Mouse (Mus musculus) adrenal gland, adult 10 weeks (tissue): ENCODE results near the gene Cyp2c55. TPM values are rescaled to one million over a fixed set of nuclear protein-coding genes. Genes with fewer than 3 reads are reported as not detected.

Experiments
- polyA plus RNA-seq: library from polyadenylated mRNA; stranded (reverse); fragments of 350-450 nt; fragmentation: Illumina TruSeq; extraction: RNeasy Lipid Tissue Mini Kit (QIAGEN cat#74804); gene quantifications from one replicate; pipeline ENCODE4 v1.2.3, GENCODE M21; 2014; ENCODE audit warnings: low read depth, low replicate concordance

Gene Cyp2c55
- polyA plus RNA-seq: not detected

DNA sequence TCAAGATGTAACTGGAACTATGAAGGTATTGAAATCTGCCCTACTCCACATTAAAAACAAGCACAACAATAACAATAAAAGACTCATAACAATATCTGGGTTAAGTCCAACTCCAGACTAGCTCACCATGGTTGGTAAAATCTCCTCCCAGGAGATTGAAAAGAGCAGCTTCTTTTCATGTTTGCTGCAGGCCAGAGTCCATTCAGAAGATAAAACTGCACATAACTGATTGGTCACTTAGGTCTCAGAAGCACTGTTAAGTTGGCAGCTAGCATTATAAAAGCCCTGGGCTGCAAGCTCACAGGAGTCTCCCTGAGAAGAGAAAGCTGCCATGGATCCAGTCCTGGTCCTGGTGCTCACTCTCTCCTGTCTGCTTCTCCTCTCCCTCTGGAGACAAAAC, at the start of gene Cyp2c55:
Gene Cyp2c55, plus strand, starts transcription at position 305 of the 400 bp plus-strand sequence.

DNA sequence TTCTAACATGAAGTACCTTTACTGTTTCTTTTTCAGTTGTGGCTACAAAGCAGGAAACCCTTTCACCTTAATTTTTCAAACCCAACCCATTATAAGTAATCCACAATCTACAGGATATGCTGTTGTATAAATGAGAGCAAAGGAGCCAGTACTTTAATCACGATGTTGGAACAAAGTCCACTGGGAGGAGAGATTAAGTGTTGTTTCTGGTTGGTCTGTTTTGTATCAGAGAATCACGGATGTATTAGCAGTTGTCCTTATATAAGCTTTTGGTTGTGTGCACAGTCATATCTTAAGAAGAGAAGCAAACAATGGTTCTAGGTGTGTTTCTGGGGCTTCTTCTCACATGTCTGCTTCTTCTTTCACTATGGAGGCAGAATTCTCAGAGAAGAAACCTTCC, 53.9 kb downstream of the Cyp2c55 start, which contains the start of gene Cyp2c65:
Gene Cyp2c65, plus strand, starts transcription at position 297 of the 400 bp plus-strand sequence.

Other genes starting within 250 kb of the Cyp2c55 start
- gene Noc3l, start 187.8 kb upstream of the Cyp2c55 start, polyA plus RNA-seq: 30.5 TPM
- gene Tbc1d12, start 170.4 kb upstream of the Cyp2c55 start, polyA plus RNA-seq: 29.8 TPM
- 15.0 TPM for gene Hells, start 76.1 kb upstream of the Cyp2c55 start, polyA plus RNA-seq
- not detected for gene Cyp2c65, start 54.0 kb downstream of the Cyp2c55 start, polyA plus RNA-seq
- not detected for gene Cyp2c66, start 106.9 kb downstream of the Cyp2c55 start, polyA plus RNA-seq